Mouse (Mus musculus) kidney, postnatal 0 days (tissue): ENCODE measurements at regions not wholly inside any gene's neighbourhood (a gene's known extent, or its start where the extent isn't known, plus 50 kb on each side); places are given as distances from the start of the nearest gene placed in this dataset.

Source experiments
- ATAC-seq: fragments of 200-750 bp; cut with Nextera tagmentation; replicated peaks from 2 replicates; pipeline ENCODE4 v1.8.0; 2017; ENCODE audit warnings: low read depth, moderate number of reproducible peaks, moderate TSS enrichment, moderate library complexity; ENCODE audit not compliant: low FRiP score
- DNase-seq: peaks from one replicate; pipeline ENCODE4 v3.0.0-alpha.2; 2016; ENCODE audit warnings: low spot score
- H3K27ac ChIP-seq: fragments of 300-500 bp; sonication (generic); 2 replicates; pipeline ENCODE4 v1.5.1; 2014; ENCODE audit warnings: mild to moderate bottlenecking
- H3K27me3 ChIP-seq: fragments of 300-500 bp; sonication (generic); 2 replicates; pipeline ENCODE4 v1.6.1; 2014; ENCODE audit warnings: low read length, mixed read lengths; ENCODE audit not compliant: insufficient read depth
- H3K36me3 ChIP-seq: fragments of 300-500 bp; sonication (generic); 2 replicates; pipeline ENCODE4 v1.6.1; 2014; ENCODE audit warnings: low read length, mixed read lengths; ENCODE audit not compliant: insufficient read depth
- H3K4me1 ChIP-seq: fragments of 300-500 bp; sonication (generic); replicated peaks from 2 replicates; pipeline ENCODE4 v1.6.1; 2014; ENCODE audit warnings: antibody characterized with exemption, low read length, mixed read lengths; ENCODE audit not compliant: insufficient read depth
- H3K4me2 ChIP-seq: fragments of 300-500 bp; sonication (generic); 2 replicates; pipeline ENCODE4 v1.6.1; 2014; ENCODE audit warnings: mild to moderate bottlenecking, low read length, moderate library complexity, mixed read lengths
- H3K4me3 ChIP-seq: fragments of 300-500 bp; sonication (generic); replicated peaks from 2 replicates; pipeline ENCODE4 v1.5.1; 2014; ENCODE audit warnings: low read depth, low read length
- H3K9ac ChIP-seq: fragments of 300-500 bp; sonication (generic); 2 replicates; pipeline ENCODE4 v1.6.1; 2014; ENCODE audit warnings: low read depth, low read length
- H3K9me3 ChIP-seq: fragments of 300-500 bp; sonication (generic); replicated peaks from 2 replicates; pipeline ENCODE4 v1.6.1; 2016; ENCODE audit warnings: low read length, inconsistent platforms, mixed read lengths
- CTCF ChIP-seq: IDR thresholded peaks from 2 replicates; pipeline ENCODE4 v1.5.1; 2016; ENCODE audit warnings: antibody characterized with exemption, low read depth, mild to moderate bottlenecking, moderate library complexity
- WGBS: fragments of 180-500 bp; shearing (Covaris S2); extraction: QIAGEN DNeasy Blood & Tissue Kit; methylation state at CpG from one replicate; pipeline ENCODE4 v1.1.7; 2014; 5-methylcytosine and 5-hydroxymethylcytosine counted together

DNA sequence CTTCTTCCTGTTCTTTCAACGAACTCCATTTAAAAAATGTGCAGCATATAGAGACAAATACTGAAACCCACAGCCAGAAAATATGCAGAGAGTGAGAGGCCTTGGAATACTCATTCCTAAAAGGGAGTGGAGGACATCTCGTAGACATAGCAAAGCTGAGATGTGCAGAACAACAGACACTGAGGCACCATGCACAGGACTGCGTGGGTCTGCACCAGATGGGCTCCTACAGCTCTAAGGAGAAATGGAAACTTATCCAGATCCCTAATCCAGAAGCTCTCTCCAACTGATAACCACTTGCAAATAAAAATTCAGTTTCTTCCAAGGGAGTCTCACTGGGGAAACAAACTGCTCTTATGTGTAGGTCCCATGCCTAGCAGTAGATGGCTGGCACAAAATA lies 101.6 kb downstream of the Slc25a24 start:
- Histone ChIP-seq H3K9me3 (no peaks in the 10 kb centered on the region), H3K36me3 (no peaks in the 10 kb centered on the region), H3K9ac (no peak overlapping the region), H3K27ac (no peak overlapping the region), H3K4me3 (no peak overlapping the region), H3K27me3 (no peaks in the 10 kb centered on the region), H3K4me1 (no peaks in the 10 kb centered on the region), H3K4me2 (no peak overlapping the region)
- no peak for TF ChIP-seq CTCF
- WGBS = 86% methylated on average over 3 of the region's 3 CpGs
- no peak for DNase-seq
- no peak for ATAC-seq

DNA sequence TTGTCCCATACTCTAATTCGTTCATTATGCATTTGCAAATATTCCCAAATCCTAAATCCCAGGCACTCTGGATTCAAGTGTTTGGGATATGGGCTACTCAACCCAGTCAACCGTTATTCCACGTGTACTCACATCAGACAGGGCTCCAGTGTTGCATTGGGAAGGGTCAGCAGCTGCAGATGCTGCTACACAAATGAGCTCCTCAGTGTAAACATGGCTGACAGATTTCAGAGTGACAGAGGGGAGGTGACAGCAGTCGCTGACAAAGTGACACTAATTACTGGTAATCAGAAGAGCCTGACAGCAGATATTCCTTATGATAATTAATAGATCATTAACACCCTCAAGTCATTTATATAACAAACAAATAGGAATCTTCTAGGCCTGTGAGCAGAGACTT lies 106.2 kb upstream of the Vav3 start:
- Histone ChIP-seq H3K4me3 (no peak overlapping the region), H3K27ac (no peak overlapping the region), H3K4me1 (no peaks in the 10 kb centered on the region), H3K9me3 (no peaks in the 10 kb centered on the region), H3K36me3 (no peaks in the 10 kb centered on the region), H3K27me3 (no peaks in the 10 kb centered on the region), H3K9ac (no peak overlapping the region), H3K4me2 (no peak overlapping the region)
- DNase-seq (no peak), ATAC-seq (no peak)
- WGBS = 69% methylated on average over 4 of the region's 4 CpGs
- TF ChIP-seq CTCF = no peak

DNA sequence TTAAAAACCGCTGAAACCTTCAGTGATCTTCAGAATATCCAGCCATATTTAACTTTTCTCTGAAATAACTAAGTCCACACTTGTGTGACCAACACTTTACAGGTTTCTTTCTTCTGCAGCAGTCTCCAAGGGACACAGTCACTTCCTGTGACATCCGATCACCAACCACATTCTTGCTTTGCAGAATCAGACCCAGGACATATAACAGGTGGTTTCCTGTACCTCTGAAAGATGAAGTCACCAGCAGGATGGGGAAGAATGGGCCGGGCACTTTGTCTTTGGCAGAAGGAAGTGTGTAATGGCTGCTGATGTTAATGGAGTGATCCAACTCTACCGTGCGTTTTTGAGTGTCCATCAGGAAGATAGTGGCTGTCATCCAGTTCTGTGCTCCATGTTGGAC lies 103.5 kb upstream of the Vav3 start:
- H3K4me2 ChIP-seq = no peak overlapping the region
- H3K27me3 ChIP-seq = no peaks in the 10 kb centered on the region
- no peak for ATAC-seq
- H3K27ac ChIP-seq = no peak overlapping the region
- no peaks in the 10 kb centered on the region for H3K9me3 ChIP-seq
- no peaks in the 10 kb centered on the region for H3K36me3 ChIP-seq
- TF ChIP-seq CTCF = no peak
- H3K4me1 ChIP-seq = no peaks in the 10 kb centered on the region
- H3K9ac ChIP-seq = no peak overlapping the region
- 80% methylated on average over 5 of the region's 5 CpGs for WGBS
- DNase-seq = no peak
- H3K4me3 ChIP-seq = no peak overlapping the region

DNA sequence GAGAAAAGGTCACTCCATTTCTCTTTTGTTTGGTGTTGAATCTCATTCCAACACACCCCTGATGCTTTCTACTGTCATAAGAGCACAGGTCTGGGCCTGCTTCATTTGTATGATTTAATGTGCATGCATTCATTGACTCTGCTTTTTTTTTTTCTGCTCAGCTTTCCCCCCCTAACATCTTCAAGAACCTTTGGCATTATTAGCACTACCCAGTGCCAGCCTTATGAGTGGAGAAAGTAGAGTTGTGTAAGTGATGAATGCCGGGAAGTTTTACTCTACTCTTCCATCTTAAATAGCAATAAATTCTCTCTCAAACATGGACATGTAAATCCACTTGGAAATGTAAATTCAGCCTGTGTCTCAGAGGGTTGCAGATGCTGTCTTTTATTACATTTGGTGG lies 97.0 kb upstream of the Vav3 start:
- ATAC-seq (no peak), DNase-seq (no peak)
- Histone ChIP-seq H3K9me3 (no peaks in the 10 kb centered on the region), H3K4me2 (no peak overlapping the region), H3K4me1 (no peaks in the 10 kb centered on the region), H3K4me3 (no peak overlapping the region), H3K36me3 (no peaks in the 10 kb centered on the region), H3K27me3 (no peaks in the 10 kb centered on the region), H3K9ac (no peak overlapping the region), H3K27ac (no peak overlapping the region)
- 86% methylated on average over 1 of the region's 1 CpGs for WGBS
- TF ChIP-seq CTCF = no peak

DNA sequence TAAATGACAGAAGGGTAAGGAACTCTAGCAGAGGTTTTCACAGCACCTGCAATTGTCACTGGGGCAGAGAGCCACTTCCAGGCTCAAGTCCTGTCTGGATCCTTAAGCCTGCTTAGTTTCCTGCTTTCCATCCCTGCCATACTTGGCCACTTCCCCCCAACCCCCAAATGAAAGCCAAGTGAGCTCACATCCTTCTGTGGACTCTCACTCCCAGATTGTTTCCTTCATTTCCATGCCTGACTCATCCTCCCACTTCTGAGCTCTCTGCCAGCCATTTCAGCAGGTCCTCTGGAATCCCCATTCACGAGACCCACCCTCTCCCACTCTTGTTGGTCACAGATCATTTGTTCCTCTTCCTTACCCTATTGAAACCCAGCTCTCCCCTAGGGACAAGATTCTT lies 91.7 kb upstream of the Vav3 start:
- no peaks in the 10 kb centered on the region for H3K36me3 ChIP-seq
- H3K27me3 ChIP-seq = no peaks in the 10 kb centered on the region
- ATAC-seq = no peak
- no peak overlapping the region for H3K27ac ChIP-seq
- 23% methylated on average over 1 of the region's 1 CpGs for WGBS
- no peak for TF ChIP-seq CTCF
- H3K4me2 ChIP-seq = no peak overlapping the region
- no peak overlapping the region for H3K4me3 ChIP-seq
- H3K4me1 ChIP-seq = no peaks in the 10 kb centered on the region
- peak; percentile 9 for DNase-seq
- no peaks in the 10 kb centered on the region for H3K9me3 ChIP-seq
- no peak overlapping the region for H3K9ac ChIP-seq

DNA sequence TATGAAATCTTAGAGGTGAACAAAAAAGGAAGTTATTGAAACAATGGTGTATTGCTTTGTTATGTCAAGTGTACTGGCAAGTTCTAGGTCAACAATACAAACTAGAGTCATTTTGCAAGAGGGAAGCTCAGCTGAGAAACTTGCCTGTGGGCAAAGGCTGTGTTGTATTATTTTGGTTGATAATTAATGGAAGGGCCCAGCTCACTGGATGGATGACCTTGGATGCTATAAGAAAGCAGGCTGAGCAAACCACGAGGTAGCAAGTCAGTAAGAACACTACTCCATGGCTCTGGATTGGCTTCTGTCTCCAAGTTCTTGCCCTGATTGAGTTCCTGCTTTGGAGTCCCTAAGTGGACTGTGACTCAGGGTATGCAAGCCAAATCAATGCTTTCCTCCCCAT lies 91.1 kb upstream of the Vav3 start:
- ATAC-seq = peak; percentile 89
- no peak for TF ChIP-seq CTCF
- H3K27ac ChIP-seq = no peak overlapping the region

DNA sequence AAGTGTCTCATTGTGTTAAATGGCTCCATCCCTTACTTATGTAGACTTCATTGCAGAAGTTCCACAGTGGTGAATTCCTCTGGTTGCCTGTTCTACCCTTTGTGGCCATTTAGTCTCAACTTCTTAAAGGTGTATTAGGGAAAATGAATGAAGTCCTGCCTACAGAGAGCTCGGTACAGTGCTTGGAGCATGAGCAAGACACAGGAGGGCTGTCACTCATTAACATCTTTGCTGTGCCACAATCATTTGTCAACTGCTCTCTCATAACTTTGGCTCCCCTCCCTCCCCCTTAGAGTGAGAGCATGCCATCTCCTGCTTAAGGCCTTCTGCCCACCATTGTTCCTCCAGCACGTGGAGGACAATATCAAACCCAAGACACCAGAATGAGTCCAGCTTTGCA lies 90.5 kb upstream of the Vav3 start:
- H3K4me3 ChIP-seq = no peak overlapping the region
- ATAC-seq (peak; percentile 85), DNase-seq (no peak)
- H3K4me1 ChIP-seq = no peaks in the 10 kb centered on the region
- no peaks in the 10 kb centered on the region for H3K36me3 ChIP-seq
- H3K4me2 ChIP-seq = no peak overlapping the region
- WGBS = 67% methylated on average over 2 of the region's 2 CpGs
- no peak overlapping the region for H3K27ac ChIP-seq
- H3K9ac ChIP-seq = no peak overlapping the region
- TF ChIP-seq CTCF = no peak
- no peaks in the 10 kb centered on the region for H3K27me3 ChIP-seq
- H3K9me3 ChIP-seq = no peaks in the 10 kb centered on the region

More for the DNA sequence above, 91.1 kb upstream of the Vav3 start:
- H3K9me3 ChIP-seq = no peaks in the 10 kb centered on the region
- peak; percentile 49 for DNase-seq
- H3K27me3 ChIP-seq = no peaks in the 10 kb centered on the region
- no peak overlapping the region for H3K9ac ChIP-seq
- H3K4me1 ChIP-seq = no peaks in the 10 kb centered on the region
- 50% methylated on average over 1 of the region's 1 CpGs for WGBS
- no peaks in the 10 kb centered on the region for H3K36me3 ChIP-seq
- H3K4me2 ChIP-seq = no peak overlapping the region
- H3K4me3 ChIP-seq = no peak overlapping the region
